Mouse (Mus musculus) embryonic facial prominence, embryonic 12.5 days (tissue): Measurements from ENCODE around the gene Ndrg4. TPM values are rescaled to one million over a fixed set of nuclear protein-coding genes. Genes with fewer than 3 reads are reported as not detected.

Source experiments
- ATAC-seq: fragments of 200-750 bp; cut with Nextera tagmentation; 2 replicates; pipeline ENCODE4 v1.8.0; 2017; ENCODE audit not compliant: insufficient number of reproducible peaks, insufficient read depth, low FRiP score, low TSS enrichment
- H3K27ac ChIP-seq: fragments of 300-500 bp; sonication (generic); 2 replicates; pipeline ENCODE4 v1.5.1; 2016; ENCODE audit warnings: mild to moderate bottlenecking
- H3K27me3 ChIP-seq: fragments of 300-500 bp; sonication (generic); 2 replicates; pipeline ENCODE4 v1.6.1; 2016; ENCODE audit warnings: mild to moderate bottlenecking, moderate library complexity
- H3K36me3 ChIP-seq: fragments of 300-500 bp; sonication (generic); 2 replicates; pipeline ENCODE4 v1.6.1; 2016; ENCODE audit warnings: mild to moderate bottlenecking
- H3K4me1 ChIP-seq: fragments of 300-500 bp; sonication (generic); 2 replicates; pipeline ENCODE4 v1.6.1; 2016
- H3K4me2 ChIP-seq: fragments of 300-500 bp; sonication (generic); replicated peaks from 2 replicates; pipeline ENCODE4 v1.6.1; 2016; ENCODE audit warnings: mild to moderate bottlenecking, moderate library complexity
- H3K4me3 ChIP-seq: fragments of 300-500 bp; sonication (generic); 2 replicates; pipeline ENCODE4 v1.5.1; 2016; ENCODE audit warnings: mild to moderate bottlenecking
- H3K9ac ChIP-seq: fragments of 300-500 bp; sonication (generic); 2 replicates; pipeline ENCODE4 v1.6.1; 2016; ENCODE audit warnings: mild to moderate bottlenecking, moderate library complexity
- H3K9me3 ChIP-seq: fragments of 300-500 bp; sonication (generic); 2 replicates; pipeline ENCODE4 v1.6.1; 2016; ENCODE audit warnings: mild to moderate bottlenecking, moderate library complexity
- WGBS: fragments of 180-500 bp; shearing (Covaris S2); methylation state at CpG from one replicate; pipeline ENCODE4 v1.1.7; 2016; 5-methylcytosine and 5-hydroxymethylcytosine counted together
- microRNA-seq: library from miRNA; unstranded; fragments of <30 nt; microRNA quantifications from one replicate; pipeline ENCODE4, GENCODE M21; 2017
- polyA plus RNA-seq: library from polyadenylated mRNA; unstranded; fragments of >200 nt; fragmentation: Nextera tagmentation; extraction: Ambion mirVana; gene quantifications from 2 replicates; pipeline ENCODE4 v1.2.1, GENCODE M21; 2016

Ndrg4 gene
- polyA plus RNA-seq, 1 experiment from 2014 or later: 27.3 TPM

- no peak overlapping the region for H3K4me2 ChIP-seq
- H3K4me1 ChIP-seq: no peaks in the 10 kb centered on the region
- no peaks in the 10 kb centered on the region for H3K27me3 ChIP-seq
- H3K27ac ChIP-seq: no peak overlapping the region
- no peak overlapping the region for H3K4me3 ChIP-seq
- H3K9me3 ChIP-seq: no peaks in the 10 kb centered on the region
- WGBS: 96% methylated on average over 1 of the region's 1 CpGs
- no peak overlapping the region for H3K9ac ChIP-seq
- H3K36me3 ChIP-seq: peaks cover 77% of the 10 kb centered on the region
- no peak for ATAC-seq
Observed at GRCm38 (mm10) chr8:95751924-95752323, 75.1 kb downstream of the Ndrg4 start.

- Histone ChIP-seq H3K27ac (no peak overlapping the region), H3K36me3 (peaks cover 73% of the 10 kb centered on the region), H3K4me2 (no peak overlapping the region), H3K9me3 (no peaks in the 10 kb centered on the region), H3K4me3 (no peak overlapping the region), H3K4me1 (no peaks in the 10 kb centered on the region), H3K9ac (no peak overlapping the region), H3K27me3 (no peaks in the 10 kb centered on the region)
- no peak for ATAC-seq
- 93% methylated on average over 6 of the region's 6 CpGs for WGBS
Observed at GRCm38 (mm10) chr8:95760323-95760722, 83.5 kb downstream of the Ndrg4 start.

GRCm38 (mm10) chr8:95764133-95764532, 87.4 kb downstream of the Ndrg4 start:
- WGBS: 92% methylated on average over 1 of the region's 1 CpGs
- Histone ChIP-seq H3K9me3 (no peaks in the 10 kb centered on the region), H3K4me1 (no peaks in the 10 kb centered on the region), H3K27me3 (no peaks in the 10 kb centered on the region), H3K9ac (no peak overlapping the region), H3K27ac (no peak overlapping the region), H3K4me2 (no peak overlapping the region), H3K36me3 (peaks cover 84% of the 10 kb centered on the region), H3K4me3 (no peak overlapping the region)
- ATAC-seq: no peak

Small RNAs within 50 kb of the gene (microRNA-seq; reads per million reads assigned to microRNA genes)
- 2.9 reads per million, percentile 12 among the genes with 10 or more reads in this experiment for gene Mir7073

Other genes with a start within 250 kb of the Ndrg4 start
- 148 and 152 TPM in 2 replicates for gene Cfap20, start 242.1 kb upstream of the Ndrg4 start, polyA plus RNA-seq
- 12.2 and 12.9 TPM in 2 replicates for gene Csnk2a2, start 186.9 kb upstream of the Ndrg4 start, polyA plus RNA-seq
- gene Ccdc113, start 142.9 kb upstream of the Ndrg4 start, polyA plus RNA-seq: 0.20 and 0.29 TPM in 2 replicates
- gene Prss54, start 100.6 kb upstream of the Ndrg4 start, polyA plus RNA-seq: not detected in 2 replicates
- gene Gins3, start 43.5 kb upstream of the Ndrg4 start, polyA plus RNA-seq: 28.5 and 29.8 TPM in 2 replicates
- gene Setd6, start 38.9 kb downstream of the Ndrg4 start, polyA plus RNA-seq: 19.5 and 21.4 TPM in 2 replicates
- gene Cnot1, start 130.5 kb downstream of the Ndrg4 start, polyA plus RNA-seq: 83.9 and 91.4 TPM in 2 replicates
- gene Sap18b, start 148.4 kb downstream of the Ndrg4 start, polyA plus RNA-seq: 368 and 387 TPM in 2 replicates
- 15.9 and 16.7 TPM in 2 replicates for gene Slc38a7, start 176.6 kb downstream of the Ndrg4 start, polyA plus RNA-seq
- 181 and 185 TPM in 2 replicates for gene Got2, start 211.6 kb downstream of the Ndrg4 start, polyA plus RNA-seq